Mouse (Mus musculus): ENCODE results near the gene Ip6k3. TPM values are rescaled to one million over a fixed set of nuclear protein-coding genes. Genes with fewer than 3 reads are reported as not detected.

Ip6k3 gene
- polyA plus RNA-seq, 1 experiment = not detected

DNA sequence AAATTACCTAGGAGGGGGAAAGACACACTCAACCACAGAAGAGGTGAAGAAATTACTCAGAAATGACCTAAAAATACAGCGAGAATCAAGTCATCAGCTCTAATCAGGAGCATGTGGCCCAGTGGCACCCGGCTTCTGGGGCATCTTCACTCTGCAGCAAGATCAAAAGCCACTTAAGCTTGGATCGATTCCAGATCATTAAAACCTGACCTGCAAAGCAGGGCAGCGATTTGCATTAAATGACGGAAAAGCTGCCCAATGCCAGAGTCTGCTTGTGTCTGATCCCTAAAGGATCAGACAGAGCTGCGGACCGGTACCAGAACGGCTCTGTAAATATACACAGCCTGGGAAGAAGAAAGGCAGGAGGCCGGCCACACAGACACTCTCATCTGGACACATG lies 28.6 kb upstream of the Ip6k3 start:
- Histone ChIP-seq H3K27ac (ENCODE audit: insufficient read depth, low read length) (no peak overlapping the region), H3K36me3 (ENCODE audit: control insufficient read depth, insufficient read depth, low read length, poor library complexity, severe bottlenecking) (peaks cover 3% of the 10 kb centered on the region; the same call in 1 of the 2 replicates), H3K9ac (ENCODE audit: low read depth, poor library complexity, severe bottlenecking) (no peak overlapping the region)

DNA sequence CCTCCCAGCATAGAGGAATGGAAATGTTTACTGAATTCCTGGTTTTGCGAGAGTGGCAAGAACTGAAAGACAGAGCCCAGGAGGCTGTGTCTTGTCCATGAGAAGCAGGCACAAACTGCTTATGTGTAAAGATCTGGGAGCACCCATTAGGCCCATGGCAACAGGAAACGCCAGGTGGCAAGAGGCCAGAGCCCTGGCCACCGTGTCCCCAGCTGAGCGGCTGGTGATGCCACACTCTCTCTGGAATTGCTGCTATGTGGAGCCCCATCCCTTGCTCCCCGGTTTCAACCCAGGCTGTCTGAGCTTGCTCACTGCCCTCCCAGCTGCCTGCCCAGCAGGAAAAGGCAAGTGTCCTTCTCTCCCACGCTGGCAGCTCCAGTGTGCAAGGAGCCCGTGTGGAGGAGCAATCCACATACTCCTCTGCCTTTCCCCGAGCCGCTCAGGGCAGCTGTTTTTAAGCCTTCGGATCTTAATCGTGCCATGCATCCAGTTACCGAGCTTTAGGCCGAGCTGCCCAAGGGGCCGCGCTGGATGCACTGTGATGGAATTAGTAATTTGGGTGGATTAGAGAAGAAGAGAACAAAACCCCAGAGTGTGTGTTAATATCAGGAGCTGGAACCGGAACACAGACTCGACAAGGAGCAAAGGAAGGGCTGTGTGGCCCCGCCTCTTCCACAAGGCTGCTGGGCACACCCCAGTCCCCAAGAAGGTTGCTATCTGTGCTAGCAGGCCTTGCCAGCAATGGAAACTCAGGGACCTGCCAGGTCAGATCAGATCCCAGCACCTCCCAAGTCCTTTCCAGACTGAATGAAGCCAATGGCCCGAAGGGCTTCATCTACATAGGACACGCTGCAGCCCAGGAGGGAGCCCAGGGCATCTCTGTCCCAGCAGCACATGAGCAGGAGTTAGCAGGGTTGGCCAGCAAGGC lies 26.9 kb upstream of the Ip6k3 start:
- Histone ChIP-seq H3K9me3 (replicated peaks; ENCODE audit: control insufficient read depth, insufficient read depth, low read length, poor library complexity, severe bottlenecking) (no peaks in the 10 kb centered on the region), H3K9ac (ENCODE audit: low read depth, poor library complexity, severe bottlenecking) (no peak overlapping the region), H3K4me3 (ENCODE audit: low read depth, low read length) (no peak overlapping the region), H3K27me3 (ENCODE audit: control insufficient read depth, insufficient read depth, low read length, poor library complexity, severe bottlenecking) (no peaks in the 10 kb centered on the region), H3K27ac (ENCODE audit: insufficient read depth, low read length) (no peak overlapping the region), H3K4me1 (ENCODE audit: control insufficient read depth, insufficient read depth, low read length) (no peaks in the 10 kb centered on the region), H3K36me3 (ENCODE audit: control insufficient read depth, insufficient read depth, low read length, poor library complexity, severe bottlenecking) (no peaks in the 10 kb centered on the region)
- no peak for TF ChIP-seq POLR2A (IDR thresholded peaks at IDR 0.05; ENCODE audit: insufficient read depth, low read length)
- no peak for TF ChIP-seq EP300 (IDR thresholded peaks at IDR 0.05; ENCODE audit: insufficient read depth, low read depth, low read length)
- no peak for TF ChIP-seq CTCF (IDR thresholded peaks at IDR 0.05; ENCODE audit: low read depth, low read length)

More for the DNA sequence above, 28.6 kb upstream of the Ip6k3 start:
- Histone ChIP-seq H3K9me3 (replicated peaks; ENCODE audit: control insufficient read depth, insufficient read depth, low read length, poor library complexity, severe bottlenecking) (no peaks in the 10 kb centered on the region), H3K4me1 (ENCODE audit: control insufficient read depth, insufficient read depth, low read length) (no peaks in the 10 kb centered on the region), H3K4me3 (ENCODE audit: low read depth, low read length) (no peak overlapping the region), H3K27me3 (ENCODE audit: control insufficient read depth, insufficient read depth, low read length, poor library complexity, severe bottlenecking) (no peaks in the 10 kb centered on the region)
- TF ChIP-seq POLR2A (IDR thresholded peaks at IDR 0.05; ENCODE audit: insufficient read depth, low read length) (no peak), EP300 (IDR thresholded peaks at IDR 0.05; ENCODE audit: insufficient read depth, low read depth, low read length) (no peak), CTCF (IDR thresholded peaks at IDR 0.05; ENCODE audit: low read depth, low read length) (no peak)

DNA sequence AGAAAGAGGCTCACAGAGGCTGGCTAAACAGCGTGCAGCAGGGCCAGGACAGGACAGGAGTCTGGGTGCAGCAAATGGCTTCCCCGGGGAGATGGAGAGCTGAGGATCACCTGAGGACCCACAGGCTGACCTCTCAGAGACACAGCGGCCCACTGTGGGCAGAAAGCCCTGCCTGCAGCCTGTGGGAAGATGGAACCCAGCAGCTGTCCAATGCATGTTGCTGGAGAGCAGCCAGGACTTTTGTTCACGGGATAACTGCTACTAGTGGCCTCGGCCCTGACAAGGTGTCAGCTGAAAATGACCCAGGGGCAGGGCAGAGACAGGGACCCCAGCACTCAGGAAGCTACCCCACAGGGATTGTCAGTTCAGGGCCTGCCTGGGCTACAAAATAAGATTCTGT lies 24.2 kb upstream of the Ip6k3 start:
- Histone ChIP-seq H3K4me1 (ENCODE audit: control insufficient read depth, insufficient read depth, low read length) (no peaks in the 10 kb centered on the region), H3K27me3 (ENCODE audit: control insufficient read depth, insufficient read depth, low read length, poor library complexity, severe bottlenecking) (no peaks in the 10 kb centered on the region), H3K9ac (ENCODE audit: low read depth, poor library complexity, severe bottlenecking) (no peak overlapping the region), H3K9me3 (replicated peaks; ENCODE audit: control insufficient read depth, insufficient read depth, low read length, poor library complexity, severe bottlenecking) (no peaks in the 10 kb centered on the region), H3K27ac (ENCODE audit: insufficient read depth, low read length) (no peak overlapping the region), H3K36me3 (ENCODE audit: control insufficient read depth, insufficient read depth, low read length, poor library complexity, severe bottlenecking) (no peaks in the 10 kb centered on the region), H3K4me3 (ENCODE audit: low read depth, low read length) (no peak overlapping the region)
- TF ChIP-seq POLR2A (IDR thresholded peaks at IDR 0.05; ENCODE audit: insufficient read depth, low read length) = no peak
- no peak for TF ChIP-seq EP300 (IDR thresholded peaks at IDR 0.05; ENCODE audit: insufficient read depth, low read depth, low read length)
- TF ChIP-seq CTCF (IDR thresholded peaks at IDR 0.05; ENCODE audit: low read depth, low read length) = no peak

DNA sequence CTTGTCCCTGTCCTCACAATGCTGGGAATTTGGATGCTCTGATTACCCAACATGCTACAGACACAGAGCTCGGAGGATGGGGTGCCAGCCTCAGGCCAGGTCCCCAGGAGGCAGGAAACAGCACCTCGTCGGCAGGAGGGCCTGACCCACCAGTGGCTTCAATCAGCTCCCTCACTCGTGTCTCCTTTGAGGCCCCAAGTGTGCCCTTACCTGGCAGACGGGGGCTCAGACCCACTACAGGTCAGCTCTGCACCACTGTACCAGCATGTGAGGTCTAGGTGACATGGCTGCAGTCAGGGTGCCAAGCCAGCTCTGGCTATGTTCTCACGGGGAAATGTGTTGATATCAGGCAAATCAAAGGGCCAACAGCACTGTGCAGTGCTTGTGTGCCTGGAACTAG lies 23.6 kb upstream of the Ip6k3 start:
- H3K36me3 ChIP-seq (ENCODE audit: control insufficient read depth, insufficient read depth, low read length, poor library complexity, severe bottlenecking) = no peaks in the 10 kb centered on the region
- H3K27ac ChIP-seq (ENCODE audit: insufficient read depth, low read length) = no peak overlapping the region
- no peaks in the 10 kb centered on the region for H3K4me1 ChIP-seq (ENCODE audit: control insufficient read depth, insufficient read depth, low read length)
- H3K4me3 ChIP-seq (ENCODE audit: low read depth, low read length) = no peak overlapping the region
- no peaks in the 10 kb centered on the region for H3K9me3 ChIP-seq (replicated peaks; ENCODE audit: control insufficient read depth, insufficient read depth, low read length, poor library complexity, severe bottlenecking)
- no peak overlapping the region for H3K9ac ChIP-seq (ENCODE audit: low read depth, poor library complexity, severe bottlenecking)
- TF ChIP-seq CTCF (IDR thresholded peaks at IDR 0.05; ENCODE audit: low read depth, low read length) = no peak
- TF ChIP-seq EP300 (IDR thresholded peaks at IDR 0.05; ENCODE audit: insufficient read depth, low read depth, low read length) = no peak
- TF ChIP-seq POLR2A (IDR thresholded peaks at IDR 0.05; ENCODE audit: insufficient read depth, low read length) = no peak
- H3K27me3 ChIP-seq (ENCODE audit: control insufficient read depth, insufficient read depth, low read length, poor library complexity, severe bottlenecking) = no peaks in the 10 kb centered on the region

DNA sequence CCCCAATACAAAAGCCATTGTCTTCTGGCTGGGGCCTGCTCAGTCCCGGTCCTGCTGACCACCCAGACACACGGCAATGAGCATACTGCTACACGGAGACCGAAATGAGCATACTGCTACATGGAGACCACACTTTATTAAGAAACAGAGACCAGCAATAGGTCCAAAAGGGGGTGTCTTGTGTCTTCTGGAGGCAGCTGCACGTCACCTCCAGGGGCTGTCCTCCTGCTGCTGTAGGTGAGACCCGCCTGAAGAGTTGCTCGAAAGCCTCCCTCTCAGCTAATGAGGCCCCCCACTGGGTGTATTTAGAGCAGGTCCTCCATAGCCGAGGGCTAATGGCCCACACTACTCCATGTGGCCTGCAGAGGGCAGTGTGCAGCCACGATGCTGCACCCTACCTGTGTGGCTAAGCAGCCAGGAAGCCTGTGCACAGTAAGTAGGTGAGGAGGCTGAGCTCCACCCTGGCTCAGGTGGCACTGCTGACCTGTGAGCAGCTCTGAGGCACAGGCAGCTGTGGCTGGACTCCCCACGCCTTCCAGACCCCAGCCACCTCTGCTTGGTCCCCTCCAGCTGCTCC lies 22.1 kb upstream of the Ip6k3 start:
- Histone ChIP-seq H3K27me3 (ENCODE audit: control insufficient read depth, insufficient read depth, low read length, poor library complexity, severe bottlenecking) (no peaks in the 10 kb centered on the region), H3K4me1 (ENCODE audit: control insufficient read depth, insufficient read depth, low read length) (no peaks in the 10 kb centered on the region), H3K9me3 (replicated peaks; ENCODE audit: control insufficient read depth, insufficient read depth, low read length, poor library complexity, severe bottlenecking) (no peaks in the 10 kb centered on the region), H3K4me3 (ENCODE audit: low read depth, low read length) (no peak overlapping the region), H3K9ac (ENCODE audit: low read depth, poor library complexity, severe bottlenecking) (no peak overlapping the region), H3K27ac (ENCODE audit: insufficient read depth, low read length) (no peak overlapping the region), H3K36me3 (ENCODE audit: control insufficient read depth, insufficient read depth, low read length, poor library complexity, severe bottlenecking) (no peaks in the 10 kb centered on the region)
- TF ChIP-seq POLR2A (IDR thresholded peaks at IDR 0.05; ENCODE audit: insufficient read depth, low read length) = no peak
- TF ChIP-seq EP300 (IDR thresholded peaks at IDR 0.05; ENCODE audit: insufficient read depth, low read depth, low read length) = no peak
- peak; percentile 99 for TF ChIP-seq CTCF (IDR thresholded peaks at IDR 0.05; ENCODE audit: low read depth, low read length)

DNA sequence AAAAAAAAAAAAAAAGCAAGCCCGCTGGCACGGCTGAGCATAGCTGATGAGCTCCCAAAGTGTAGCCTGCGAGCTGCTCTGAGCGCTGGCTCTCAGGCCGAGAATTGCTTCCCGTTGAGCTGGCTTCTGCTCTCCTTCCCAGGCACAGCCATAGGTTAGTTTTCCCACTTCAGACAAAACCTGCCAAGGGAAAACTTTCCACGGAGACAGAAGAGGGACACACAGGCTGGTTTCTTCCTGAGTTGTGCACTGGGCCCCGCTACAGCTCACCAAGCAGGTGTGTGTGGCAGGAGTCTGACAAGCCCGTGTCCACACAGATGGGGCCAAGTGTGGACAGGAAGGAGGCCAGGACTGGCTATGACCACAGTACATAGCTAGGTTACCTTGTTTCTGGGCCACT lies 21.3 kb upstream of the Ip6k3 start:
- Histone ChIP-seq H3K9me3 (replicated peaks; ENCODE audit: control insufficient read depth, insufficient read depth, low read length, poor library complexity, severe bottlenecking) (no peaks in the 10 kb centered on the region), H3K9ac (ENCODE audit: low read depth, poor library complexity, severe bottlenecking) (no peak overlapping the region), H3K27ac (ENCODE audit: insufficient read depth, low read length) (no peak overlapping the region), H3K4me3 (ENCODE audit: low read depth, low read length) (no peak overlapping the region), H3K4me1 (ENCODE audit: control insufficient read depth, insufficient read depth, low read length) (no peaks in the 10 kb centered on the region), H3K36me3 (ENCODE audit: control insufficient read depth, insufficient read depth, low read length, poor library complexity, severe bottlenecking) (no peaks in the 10 kb centered on the region), H3K27me3 (ENCODE audit: control insufficient read depth, insufficient read depth, low read length, poor library complexity, severe bottlenecking) (no peaks in the 10 kb centered on the region)
- TF ChIP-seq POLR2A (IDR thresholded peaks at IDR 0.05; ENCODE audit: insufficient read depth, low read length) (no peak), CTCF (IDR thresholded peaks at IDR 0.05; ENCODE audit: low read depth, low read length) (no peak), EP300 (IDR thresholded peaks at IDR 0.05; ENCODE audit: insufficient read depth, low read depth, low read length) (no peak)
